Mouse (Mus musculus): ENCODE measurements at regions not wholly inside any gene's neighbourhood (a gene's known extent, or its start where the extent isn't known, plus 50 kb on each side); places are given as distances from the start of the nearest gene placed in this dataset.

DNA sequence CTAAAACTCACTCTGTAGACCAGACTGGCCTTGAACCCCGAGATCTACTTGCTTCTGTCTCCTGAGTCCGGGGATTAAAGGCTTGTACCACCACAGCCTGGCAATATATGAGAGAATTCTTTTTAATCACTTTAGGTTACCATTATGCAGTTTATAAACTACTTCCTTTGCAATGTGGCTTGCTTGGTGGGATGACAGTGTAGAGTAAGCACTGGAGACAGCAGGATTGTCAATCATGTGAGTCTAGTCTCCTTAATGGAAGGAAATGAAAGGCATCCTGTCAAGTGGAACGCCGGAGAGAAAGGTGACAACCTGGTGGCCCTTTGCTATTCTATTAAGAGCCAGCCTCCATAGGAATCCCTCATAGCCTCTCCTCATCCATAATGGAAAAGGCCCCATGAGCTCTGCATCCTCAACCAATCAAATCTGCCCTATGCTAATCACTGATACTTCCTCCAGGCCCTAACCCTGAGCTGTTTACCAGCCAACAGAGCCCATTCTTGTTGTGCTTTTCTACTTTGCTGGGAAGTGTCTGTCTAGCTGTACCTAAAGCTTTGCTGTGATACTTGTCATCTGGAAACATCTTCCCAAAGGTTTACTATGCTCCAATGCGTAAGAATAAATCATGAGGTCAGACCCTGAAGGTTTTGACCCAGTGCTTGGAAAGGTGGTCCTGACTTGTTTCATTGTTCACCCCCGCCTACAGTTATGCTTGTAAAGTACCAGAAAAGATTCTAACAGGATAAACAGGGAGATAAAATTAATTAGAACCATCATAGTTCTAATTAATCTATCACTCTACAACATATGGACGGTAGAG, 130.0 kb upstream of the Bank1 start:
- no peak overlapping the region for H3K4me3 ChIP-seq (replicated peaks; ENCODE audit: low read length)
- no peaks in the 10 kb centered on the region for H3K4me1 ChIP-seq (replicated peaks; ENCODE audit: low read depth, low read length)
- H3K27me3 ChIP-seq (ENCODE audit: insufficient read depth, low read length), result no peaks in the 10 kb centered on the region
- H3K9me3 ChIP-seq (ENCODE audit: low read length), result no peaks in the 10 kb centered on the region
- TF ChIP-seq POU5F1 (IDR thresholded peaks at IDR 0.05; ENCODE audit: borderline replicate concordance, low read length) (no peak), CTCF (conservative IDR thresholded peaks at IDR 0.05; ENCODE audit: low read length) (no peak), NANOG (IDR thresholded peaks at IDR 0.05; ENCODE audit: borderline replicate concordance, low read length) (no peak)
- H3K36me3 ChIP-seq (ENCODE audit: insufficient read depth, low read length), result no peaks in the 10 kb centered on the region

DNA sequence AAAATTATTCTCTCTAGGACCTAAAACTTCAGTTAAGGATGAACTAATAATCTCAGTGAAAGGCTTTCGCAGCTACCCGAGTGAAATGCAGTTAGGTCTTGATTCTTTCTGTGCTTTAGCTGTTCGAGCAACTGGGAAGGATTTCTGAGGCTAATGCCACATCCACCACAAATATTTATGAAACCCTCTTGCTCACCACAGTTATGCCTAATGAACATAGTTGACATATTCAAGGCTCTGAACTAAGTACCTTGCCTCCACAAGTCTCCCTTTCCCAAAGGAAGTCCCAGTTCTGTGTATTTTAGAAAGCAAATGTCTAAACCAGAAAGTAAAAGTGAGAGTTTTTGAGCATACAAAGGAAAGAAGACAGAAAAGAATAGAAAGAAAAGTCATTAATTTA, 129.1 kb upstream of the Bank1 start:
- H3K36me3 ChIP-seq (ENCODE audit: insufficient read depth, low read length), result no peaks in the 10 kb centered on the region
- H3K9me3 ChIP-seq (ENCODE audit: low read length), result no peaks in the 10 kb centered on the region
- no peak overlapping the region for H3K4me3 ChIP-seq (replicated peaks; ENCODE audit: low read length)
- no peaks in the 10 kb centered on the region for H3K27me3 ChIP-seq (ENCODE audit: insufficient read depth, low read length)
- TF ChIP-seq NANOG (IDR thresholded peaks at IDR 0.05; ENCODE audit: borderline replicate concordance, low read length) (no peak), CTCF (conservative IDR thresholded peaks at IDR 0.05; ENCODE audit: low read length) (no peak), POU5F1 (IDR thresholded peaks at IDR 0.05; ENCODE audit: borderline replicate concordance, low read length) (no peak)
- no peaks in the 10 kb centered on the region for H3K4me1 ChIP-seq (replicated peaks; ENCODE audit: low read depth, low read length)

- no peaks in the 10 kb centered on the region for H3K4me1 ChIP-seq (replicated peaks; ENCODE audit: low read depth, low read length)
- no peaks in the 10 kb centered on the region for H3K9me3 ChIP-seq (ENCODE audit: low read length)
- no peaks in the 10 kb centered on the region for H3K36me3 ChIP-seq (ENCODE audit: insufficient read depth, low read length)
- H3K27me3 ChIP-seq (ENCODE audit: insufficient read depth, low read length), result no peaks in the 10 kb centered on the region
- H3K4me3 ChIP-seq (replicated peaks; ENCODE audit: low read length), result no peak overlapping the region
- TF ChIP-seq NANOG (IDR thresholded peaks at IDR 0.05; ENCODE audit: borderline replicate concordance, low read length), result no peak
- TF ChIP-seq CTCF (conservative IDR thresholded peaks at IDR 0.05; ENCODE audit: low read length), result no peak
- TF ChIP-seq POU5F1 (IDR thresholded peaks at IDR 0.05; ENCODE audit: borderline replicate concordance, low read length), result no peak
These were observed 125.3 kb upstream of the Bank1 start for GRCm38 (mm10) chr3:136450986-136451774.

DNA sequence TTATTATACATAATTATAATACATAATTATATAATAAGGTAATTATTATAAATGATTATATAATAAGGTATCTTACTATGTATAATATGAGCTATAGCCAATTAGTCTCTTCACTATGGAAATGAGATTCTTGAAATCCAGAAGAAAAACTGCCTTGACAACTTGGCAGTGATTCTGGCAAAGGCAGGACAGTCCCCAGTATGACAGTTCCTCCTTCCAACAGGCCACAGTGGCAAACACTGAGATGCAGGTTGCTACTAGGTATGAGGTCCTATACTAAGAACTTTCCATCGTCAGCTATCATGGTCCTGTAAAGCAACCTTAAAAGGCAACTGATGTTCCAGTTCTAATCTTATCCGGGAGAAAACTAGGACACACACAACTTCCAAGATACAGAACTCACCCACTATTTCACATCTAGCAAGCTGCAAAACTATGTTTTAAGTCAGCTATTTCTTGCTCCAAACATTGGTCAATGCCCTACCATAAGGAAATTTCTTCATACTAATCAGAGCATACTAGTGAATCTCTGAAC, 124.6 kb upstream of the Bank1 start:
- no peaks in the 10 kb centered on the region for H3K4me1 ChIP-seq (replicated peaks; ENCODE audit: low read depth, low read length)
- no peaks in the 10 kb centered on the region for H3K9me3 ChIP-seq (ENCODE audit: low read length)
- TF ChIP-seq CTCF (conservative IDR thresholded peaks at IDR 0.05; ENCODE audit: low read length) (no peak), NANOG (IDR thresholded peaks at IDR 0.05; ENCODE audit: borderline replicate concordance, low read length) (no peak), POU5F1 (IDR thresholded peaks at IDR 0.05; ENCODE audit: borderline replicate concordance, low read length) (no peak)
- no peak overlapping the region for H3K4me3 ChIP-seq (replicated peaks; ENCODE audit: low read length)
- no peaks in the 10 kb centered on the region for H3K27me3 ChIP-seq (ENCODE audit: insufficient read depth, low read length)
- H3K36me3 ChIP-seq (ENCODE audit: insufficient read depth, low read length), result no peaks in the 10 kb centered on the region

DNA sequence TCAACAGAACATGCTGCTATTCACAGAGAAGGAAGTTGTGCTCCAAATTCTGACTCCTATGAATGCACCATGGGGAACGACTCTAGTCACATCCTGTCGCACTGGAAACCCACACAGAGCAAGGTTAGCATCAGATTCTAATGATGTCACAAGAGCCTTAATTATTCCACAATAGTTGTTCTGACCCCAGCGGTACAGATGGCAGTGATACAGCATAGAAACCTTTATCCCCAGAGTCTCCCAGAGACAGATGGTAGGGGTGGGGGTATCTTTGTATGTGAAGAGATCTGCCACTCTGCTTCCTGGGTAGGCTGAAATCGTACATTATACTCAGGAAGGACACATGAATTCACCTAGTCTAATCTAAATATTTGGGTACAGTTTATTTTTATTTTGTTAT, 123.5 kb upstream of the Bank1 start:
- Histone ChIP-seq H3K4me1 (replicated peaks; ENCODE audit: low read depth, low read length) (no peaks in the 10 kb centered on the region), H3K9me3 (ENCODE audit: low read length) (no peaks in the 10 kb centered on the region), H3K27me3 (ENCODE audit: insufficient read depth, low read length) (no peaks in the 10 kb centered on the region), H3K36me3 (ENCODE audit: insufficient read depth, low read length) (no peaks in the 10 kb centered on the region), H3K4me3 (replicated peaks; ENCODE audit: low read length) (no peak overlapping the region)
- TF ChIP-seq NANOG (IDR thresholded peaks at IDR 0.05; ENCODE audit: borderline replicate concordance, low read length) (no peak), POU5F1 (IDR thresholded peaks at IDR 0.05; ENCODE audit: borderline replicate concordance, low read length) (no peak), CTCF (conservative IDR thresholded peaks at IDR 0.05; ENCODE audit: low read length) (no peak)

GRCm38 (mm10) chr3:136444598-136444997, 118.7 kb upstream of the Bank1 start:
- H3K9me3 ChIP-seq (ENCODE audit: low read length), result no peaks in the 10 kb centered on the region
- H3K36me3 ChIP-seq (ENCODE audit: insufficient read depth, low read length), result no peaks in the 10 kb centered on the region
- TF ChIP-seq POU5F1 (IDR thresholded peaks at IDR 0.05; ENCODE audit: borderline replicate concordance, low read length) (no peak), CTCF (conservative IDR thresholded peaks at IDR 0.05; ENCODE audit: low read length) (no peak), NANOG (IDR thresholded peaks at IDR 0.05; ENCODE audit: borderline replicate concordance, low read length) (no peak)
- H3K4me3 ChIP-seq (replicated peaks; ENCODE audit: low read length), result no peak overlapping the region
- no peaks in the 10 kb centered on the region for H3K27me3 ChIP-seq (ENCODE audit: insufficient read depth, low read length)
- no peaks in the 10 kb centered on the region for H3K4me1 ChIP-seq (replicated peaks; ENCODE audit: low read depth, low read length)

DNA sequence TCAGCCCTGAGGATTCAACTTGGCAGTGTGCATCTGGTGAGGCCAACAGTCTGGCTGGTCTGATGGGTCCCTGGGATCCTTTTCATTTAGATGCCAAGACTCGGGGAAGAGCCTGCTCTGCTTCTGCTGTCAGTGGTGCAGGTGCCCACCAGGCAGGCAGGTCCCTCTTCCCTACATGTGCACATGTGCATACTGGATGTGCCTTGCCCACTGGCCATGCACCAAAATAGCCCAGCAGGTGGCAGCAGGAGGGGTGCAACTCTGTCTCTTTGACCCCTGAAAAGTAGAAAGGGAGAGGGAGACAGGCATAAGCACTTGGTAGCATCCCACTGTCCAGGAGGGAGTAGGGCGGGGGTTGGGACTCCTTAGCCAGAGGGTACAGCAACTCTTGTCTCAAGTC, 116.2 kb upstream of the Bank1 start:
- Histone ChIP-seq H3K9me3 (ENCODE audit: low read length) (no peaks in the 10 kb centered on the region), H3K4me3 (replicated peaks; ENCODE audit: low read length) (no peak overlapping the region), H3K27me3 (ENCODE audit: insufficient read depth, low read length) (no peaks in the 10 kb centered on the region), H3K4me1 (replicated peaks; ENCODE audit: low read depth, low read length) (no peaks in the 10 kb centered on the region), H3K36me3 (ENCODE audit: insufficient read depth, low read length) (no peaks in the 10 kb centered on the region)
- TF ChIP-seq POU5F1 (IDR thresholded peaks at IDR 0.05; ENCODE audit: borderline replicate concordance, low read length), result no peak
- no peak for TF ChIP-seq CTCF (conservative IDR thresholded peaks at IDR 0.05; ENCODE audit: low read length)
- TF ChIP-seq NANOG (IDR thresholded peaks at IDR 0.05; ENCODE audit: borderline replicate concordance, low read length), result no peak

- Histone ChIP-seq H3K9me3 (ENCODE audit: low read length) (no peaks in the 10 kb centered on the region), H3K4me1 (replicated peaks; ENCODE audit: low read depth, low read length) (no peaks in the 10 kb centered on the region), H3K36me3 (ENCODE audit: insufficient read depth, low read length) (no peaks in the 10 kb centered on the region), H3K27me3 (ENCODE audit: insufficient read depth, low read length) (no peaks in the 10 kb centered on the region), H3K4me3 (replicated peaks; ENCODE audit: low read length) (no peak overlapping the region)
- TF ChIP-seq CTCF (conservative IDR thresholded peaks at IDR 0.05; ENCODE audit: low read length), result no peak
- TF ChIP-seq NANOG (IDR thresholded peaks at IDR 0.05; ENCODE audit: borderline replicate concordance, low read length), result no peak
- no peak for TF ChIP-seq POU5F1 (IDR thresholded peaks at IDR 0.05; ENCODE audit: borderline replicate concordance, low read length)
These were observed 114.2 kb upstream of the Bank1 start for GRCm38 (mm10) chr3:136439907-136440645.
